Mouse (Mus musculus): ENCODE data around the gene Ccl19.
"Not testable (repeated sequence)": the region's sequence is repeated elsewhere in the genome, so short reads cannot be mapped to it uniquely, and the experiment has no call there.

Gene Ccl19

DNA sequence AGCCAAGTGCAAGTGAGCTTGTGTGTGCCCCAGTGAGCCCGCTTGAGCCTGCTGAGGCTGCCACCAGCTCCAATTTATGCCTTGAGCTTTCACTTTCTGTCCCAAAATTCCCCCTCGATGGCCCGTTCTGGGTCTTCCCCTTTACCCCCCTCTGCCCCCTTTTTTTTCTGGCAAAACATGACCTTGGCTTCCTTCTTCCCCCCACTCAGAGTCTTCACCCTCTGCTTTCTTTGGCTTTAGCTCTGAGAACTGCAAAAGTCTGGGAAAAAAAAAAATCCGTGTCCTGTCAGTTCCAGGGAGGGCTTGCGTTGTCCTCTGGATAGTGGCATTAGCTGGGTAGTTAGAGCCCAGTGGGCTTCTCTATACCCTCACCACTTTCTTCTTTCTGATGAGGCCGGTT, at the start of gene Ccl19:
Ccl19 (minus strand) TSS at position 101 of the 400 bp plus-strand sequence.
- DNase-seq, result not testable (repeated sequence)

DNA sequence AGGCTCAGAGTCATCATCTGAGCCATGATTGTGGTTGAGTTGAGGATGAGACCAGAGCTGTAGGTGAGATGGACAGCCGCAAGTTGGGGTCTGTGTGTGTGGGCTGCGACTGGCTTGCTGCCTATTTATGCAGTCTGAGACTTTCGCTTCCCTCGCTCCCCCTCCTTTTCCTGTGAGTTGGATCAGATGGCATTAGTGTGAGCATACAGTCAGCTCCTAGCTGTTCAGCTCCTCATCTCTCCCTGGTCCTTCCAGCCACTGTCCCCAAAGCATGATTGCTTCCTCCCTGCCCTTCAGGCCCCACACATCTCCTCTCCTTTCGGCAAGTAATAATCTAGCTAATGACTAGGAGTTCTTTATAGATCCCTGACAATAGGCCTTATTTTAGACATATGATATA, 17.5 kb upstream of the Ccl19 start, which contains the start of gene Ccl21a:
Ccl21a (minus strand) TSS at position 101 of the 400 bp plus-strand sequence.
- DNase-seq, result not testable (repeated sequence)

DNA sequence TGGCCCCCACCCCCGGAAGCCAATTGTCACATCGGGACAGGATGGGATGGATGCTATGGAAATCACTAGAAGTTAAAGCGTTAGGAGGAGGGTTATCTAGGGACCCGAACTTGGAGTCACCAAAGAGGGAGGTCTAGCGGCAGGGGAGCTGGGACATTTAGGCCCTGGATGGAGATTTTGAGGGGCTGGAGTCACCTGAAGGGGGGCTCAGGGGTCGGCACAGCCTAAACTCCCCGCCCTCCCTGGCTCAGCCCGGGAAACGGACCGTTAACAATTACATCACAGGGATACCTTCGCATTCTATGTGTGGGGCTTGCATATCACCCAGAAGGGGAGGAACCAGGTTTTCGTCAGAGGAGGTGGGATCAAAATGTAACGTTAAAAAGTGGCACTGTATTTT, 21.1 kb downstream of the Ccl19 start, which contains the start of gene 4930578G10Rik:
4930578G10Rik (plus strand) TSS at position 301 of the 400 bp plus-strand sequence.
- not testable (repeated sequence) for DNase-seq
